Mouse (Mus musculus) testis, adult 2 months (tissue): ENCODE measurements at regions not wholly inside any gene's neighbourhood (a gene's known extent, or its start where the extent isn't known, plus 50 kb on each side); places are given as distances from the start of the nearest gene placed in this dataset.
"Not testable (repeated sequence)": the region's sequence is repeated elsewhere in the genome, so short reads cannot be mapped to it uniquely, and the experiment has no call there.

Experiments
- H3K27ac ChIP-seq: fragments of 200-500 bp; 2 replicates; pipeline ENCODE4 v1.5.1; 2012; ENCODE audit warnings: low read depth, low read length; ENCODE audit not compliant: control insufficient read depth, insufficient read depth
- H3K27me3 ChIP-seq: fragments of 200-500 bp; 2 replicates; pipeline ENCODE4 v1.6.1; 2012; ENCODE audit warnings: mild to moderate bottlenecking, low read length, moderate library complexity; ENCODE audit not compliant: control insufficient read depth, insufficient read depth
- H3K36me3 ChIP-seq: fragments of 200-500 bp; 2 replicates; pipeline ENCODE4 v1.6.1; 2012; ENCODE audit warnings: mild to moderate bottlenecking, low read length; ENCODE audit not compliant: control insufficient read depth, insufficient read depth
- H3K4me1 ChIP-seq: fragments of 200-500 bp; 2 replicates; pipeline ENCODE4 v1.6.1; 2012; ENCODE audit warnings: low read length; ENCODE audit not compliant: control insufficient read depth, insufficient read depth
- H3K4me3 ChIP-seq: fragments of 200-500 bp; 2 replicates; pipeline ENCODE4 v1.5.1; 2012; ENCODE audit warnings: low read depth, mild to moderate bottlenecking, low read length, moderate library complexity, mixed read lengths; ENCODE audit not compliant: control insufficient read depth
- CTCF ChIP-seq: fragments of 200-500 bp; IDR thresholded peaks from 2 replicates; pipeline ENCODE4 v1.5.1; 2012; ENCODE audit warnings: low read depth, mild to moderate bottlenecking, inconsistent platforms, low read length, moderate library complexity; ENCODE audit not compliant: control insufficient read depth, insufficient read depth, insufficient replicate concordance
- POLR2A ChIP-seq: fragments of 200-500 bp; IDR thresholded peaks from 2 replicates; pipeline ENCODE4 v1.6.1; 2012; ENCODE audit warnings: low read depth, mild to moderate bottlenecking, inconsistent platforms, low read length, moderate library complexity; ENCODE audit not compliant: control insufficient read depth

DNA sequence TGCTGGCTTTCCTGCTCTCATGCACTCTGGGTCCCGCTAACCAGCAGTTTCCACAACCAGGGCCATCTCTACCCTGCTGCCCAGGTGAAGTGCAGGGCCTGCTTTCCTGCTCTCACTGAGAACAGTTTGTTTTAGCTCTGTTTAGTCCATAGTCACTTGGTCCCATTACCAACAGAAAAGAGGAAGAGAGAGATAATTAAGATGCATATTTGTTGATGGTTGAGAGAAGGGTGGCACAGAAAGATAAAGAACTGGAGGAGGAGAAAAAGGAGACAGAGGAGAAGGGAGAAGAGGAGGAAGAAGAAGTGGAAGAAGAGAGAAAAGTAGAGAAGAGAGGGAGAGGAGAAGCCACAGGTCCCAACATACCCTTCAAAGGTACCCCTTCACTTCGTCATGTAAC lies 200.1 kb downstream of the Wdr20rt start:
- Histone ChIP-seq H3K4me3 (no peak overlapping the region), H3K4me1 (no peaks in the 10 kb centered on the region)
- TF ChIP-seq POLR2A (no peak), CTCF (no peak)

DNA sequence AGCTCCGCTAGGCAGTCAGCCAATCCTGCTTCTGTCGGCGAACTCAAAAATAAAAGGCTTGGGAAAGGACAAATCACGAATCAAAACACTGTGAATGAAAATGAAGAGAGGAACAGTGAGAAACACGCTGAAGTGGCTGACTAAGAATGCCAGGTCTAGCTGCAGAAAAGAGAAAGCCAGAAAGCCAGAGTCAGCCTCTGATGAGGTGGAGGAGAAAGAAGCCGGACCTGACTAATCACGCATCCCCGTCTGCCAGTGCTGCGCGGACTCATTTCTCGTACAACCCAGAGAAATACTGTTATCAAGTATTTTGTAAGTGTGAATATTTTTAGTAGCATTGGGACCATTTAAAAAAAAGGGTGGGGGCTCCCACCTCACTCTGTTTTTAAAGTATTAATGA lies 201.6 kb downstream of the Wdr20rt start:
- Histone ChIP-seq H3K4me1 (no peaks in the 10 kb centered on the region), H3K27me3 (no peaks in the 10 kb centered on the region), H3K27ac (no peak overlapping the region), H3K4me3 (no peak overlapping the region), H3K36me3 (no peaks in the 10 kb centered on the region)
- TF ChIP-seq POLR2A (no peak), CTCF (no peak)

More for the DNA sequence above, 200.1 kb downstream of the Wdr20rt start:
- Histone ChIP-seq H3K27ac (no peak overlapping the region), H3K27me3 (no peaks in the 10 kb centered on the region), H3K36me3 (no peaks in the 10 kb centered on the region)

DNA sequence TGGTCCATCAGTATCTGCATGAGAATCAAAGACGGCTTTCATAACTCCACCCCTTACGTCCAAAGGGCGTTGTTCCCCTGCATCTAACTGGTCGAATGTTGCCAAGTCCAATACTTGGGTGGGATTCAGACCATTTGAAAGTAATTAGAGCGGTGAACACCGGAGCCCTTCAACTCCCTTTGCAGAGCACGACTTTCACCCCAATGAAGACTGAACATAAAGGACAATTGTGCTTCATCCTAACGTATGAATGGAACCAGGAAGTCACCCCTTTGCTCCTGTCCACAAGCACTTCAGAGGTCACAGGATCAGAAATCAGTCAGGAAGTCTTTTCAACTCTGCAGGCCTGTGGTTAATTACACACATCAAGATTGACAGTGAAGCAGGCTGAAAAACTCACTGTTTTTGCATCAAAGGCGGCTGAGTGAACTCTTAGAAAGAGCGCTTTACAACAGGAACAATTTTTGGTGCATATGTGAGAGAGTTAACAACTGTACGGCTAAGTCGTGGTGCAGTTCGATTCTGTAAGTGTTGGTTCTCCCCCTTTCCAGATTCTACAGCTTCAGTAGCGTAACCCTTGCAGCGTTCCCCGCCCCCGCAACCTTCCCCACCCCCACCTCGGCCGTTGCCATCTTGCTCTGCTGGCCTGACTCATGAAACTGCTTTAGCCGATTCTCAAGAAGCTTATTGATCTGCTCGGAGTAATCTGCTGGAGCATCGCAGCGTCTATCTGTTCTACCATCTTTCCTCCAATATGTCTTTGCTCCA lies 203.1 kb downstream of the Wdr20rt start:
- TF ChIP-seq POLR2A (no peak), CTCF (no peak)
- H3K27ac ChIP-seq: no peak overlapping the region
- no peaks in the 10 kb centered on the region for H3K36me3 ChIP-seq
- H3K4me1 ChIP-seq: no peaks in the 10 kb centered on the region
- H3K4me3 ChIP-seq: peak overlapping the region; percentile 43; the same call in 1 of the 2 replicates
- no peaks in the 10 kb centered on the region for H3K27me3 ChIP-seq

DNA sequence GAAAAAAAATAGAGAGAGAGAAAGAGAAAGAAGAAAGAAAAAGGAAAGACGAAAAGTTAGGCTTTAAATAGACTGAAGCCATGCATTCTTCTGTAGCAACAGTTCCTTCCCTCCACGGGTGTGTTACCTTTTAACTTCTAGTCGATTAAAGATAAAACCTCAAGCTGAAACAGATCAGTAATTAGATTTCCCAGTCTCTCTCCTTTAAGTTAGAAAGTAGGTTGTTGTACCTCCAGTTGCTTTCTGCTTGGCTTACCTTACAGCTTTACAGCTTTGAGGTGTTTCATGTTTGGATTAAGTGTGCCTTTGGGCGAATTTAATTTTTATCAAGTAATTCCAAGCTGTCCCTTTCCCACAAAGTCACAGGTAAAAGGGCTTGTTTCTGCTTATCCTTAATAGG lies 225.5 kb downstream of the Wdr20rt start:
- H3K4me3 ChIP-seq: no peak overlapping the region
- H3K4me1 ChIP-seq: no peaks in the 10 kb centered on the region
- TF ChIP-seq POLR2A: no peak
- TF ChIP-seq CTCF: no peak
- H3K36me3 ChIP-seq: no peaks in the 10 kb centered on the region
- no peaks in the 10 kb centered on the region for H3K27me3 ChIP-seq
- no peak overlapping the region for H3K27ac ChIP-seq

DNA sequence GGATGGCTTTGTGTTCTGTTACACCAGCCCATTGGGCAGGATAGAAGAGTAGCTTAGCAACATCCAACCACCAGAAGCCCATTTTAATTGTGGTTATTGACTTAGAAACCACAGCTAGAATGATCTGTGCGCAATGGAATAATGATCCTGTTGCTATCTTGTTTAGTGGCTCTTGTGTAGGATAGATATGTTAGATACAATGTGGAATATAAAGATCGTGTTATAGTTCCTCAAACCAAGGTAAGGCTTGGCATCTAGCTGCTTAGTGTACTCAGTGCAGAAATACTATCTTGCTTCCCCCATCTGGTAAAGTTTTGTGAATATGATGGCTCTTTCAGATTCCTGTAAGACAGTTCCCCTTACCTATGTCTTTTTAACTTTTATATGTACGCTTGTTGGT lies 230.4 kb downstream of the Wdr20rt start:
- Histone ChIP-seq H3K4me3 (no peak overlapping the region), H3K27ac (no peak overlapping the region), H3K4me1 (no peaks in the 10 kb centered on the region), H3K36me3 (no peaks in the 10 kb centered on the region), H3K27me3 (no peaks in the 10 kb centered on the region)
- no peak for TF ChIP-seq CTCF
- no peak for TF ChIP-seq POLR2A

DNA sequence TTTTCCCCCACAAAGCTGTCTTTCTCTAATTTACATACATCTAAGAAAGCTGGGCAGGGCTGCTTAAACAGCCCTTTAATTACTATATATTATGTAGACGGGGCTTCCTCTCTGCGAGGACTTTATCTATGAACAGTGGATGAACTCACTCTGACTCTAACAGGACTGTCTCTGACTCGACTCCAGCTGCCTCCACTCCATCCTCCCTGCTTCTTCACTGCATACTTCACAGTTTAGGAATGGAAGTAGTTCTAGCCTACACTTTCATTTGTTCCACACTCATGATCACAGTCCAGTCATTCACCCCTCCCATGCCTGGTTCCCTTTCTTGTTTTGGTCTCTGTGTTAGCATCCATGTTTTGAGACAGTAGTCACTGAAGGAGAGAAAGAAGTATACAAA lies 231.6 kb downstream of the Wdr20rt start:
- Histone ChIP-seq H3K27ac (no peak overlapping the region), H3K27me3 (no peaks in the 10 kb centered on the region), H3K36me3 (no peaks in the 10 kb centered on the region), H3K4me1 (no peaks in the 10 kb centered on the region), H3K4me3 (no peak overlapping the region)
- TF ChIP-seq CTCF (no peak), POLR2A (no peak)

DNA sequence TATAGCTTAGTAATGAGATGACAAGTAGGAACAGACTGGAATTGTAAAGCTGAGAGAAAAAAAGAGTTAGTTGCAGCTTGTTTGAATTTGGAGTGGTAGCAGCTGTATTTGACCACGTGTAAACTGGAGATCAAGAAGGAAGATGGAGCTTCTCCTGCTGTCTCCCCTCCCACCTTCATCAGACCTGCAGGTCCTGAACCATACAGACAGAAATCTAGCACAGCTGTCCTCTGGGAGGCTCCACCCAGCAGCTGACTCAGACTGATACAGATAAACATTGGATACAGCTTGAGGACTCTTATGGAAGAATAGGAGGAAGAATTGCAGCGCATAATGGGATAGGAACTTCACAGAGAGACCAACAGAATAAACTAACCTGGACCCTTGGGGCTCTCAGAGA lies 238.9 kb downstream of the Wdr20rt start:
- no peaks in the 10 kb centered on the region for H3K36me3 ChIP-seq
- TF ChIP-seq CTCF (no peak), POLR2A (no peak)

DNA sequence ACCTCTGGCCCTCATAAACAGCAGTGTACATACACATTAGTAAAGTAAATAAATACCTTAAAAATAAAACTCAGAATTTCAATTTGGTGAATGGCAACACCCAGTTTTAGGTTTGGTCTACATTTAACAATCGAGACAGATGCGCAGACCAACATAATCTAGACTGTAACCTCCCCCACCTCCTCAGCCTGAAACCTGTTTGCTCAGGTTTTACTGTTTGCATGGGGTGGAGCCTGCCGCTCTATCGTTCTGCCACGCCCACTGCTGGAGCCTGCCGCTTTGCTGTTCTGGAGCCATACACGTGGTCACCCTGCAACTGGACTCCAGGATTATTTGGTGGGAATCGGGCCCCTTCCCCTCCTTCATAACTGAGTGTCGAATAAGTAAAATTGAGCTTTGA lies 253.4 kb downstream of the Wdr20rt start:
- H3K27me3 ChIP-seq, H3K36me3 ChIP-seq, H3K4me3 ChIP-seq, H3K4me1 ChIP-seq, H3K27ac ChIP-seq: not testable (repeated sequence)

More for the DNA sequence above, 238.9 kb downstream of the Wdr20rt start:
- Histone ChIP-seq H3K27ac (no peak overlapping the region), H3K27me3 (no peaks in the 10 kb centered on the region), H3K4me3 (no peak overlapping the region), H3K4me1 (no peaks in the 10 kb centered on the region)
